Mouse (Mus musculus) intestine, embryonic 15.5 days (tissue): ENCODE data around the gene Inmt. TPM values are rescaled to one million over a fixed set of nuclear protein-coding genes. Genes with fewer than 3 reads are reported as not detected.
A peak's percentile ranks its signal among the peaks of the same experiment; 100 is the strongest.
"Not testable (repeated sequence)": the region's sequence is repeated elsewhere in the genome, so short reads cannot be mapped to it uniquely, and the experiment has no call there.

ENCODE experiments used
- ATAC-seq: fragments of 200-750 bp; cut with Nextera tagmentation; 2 replicates; pipeline ENCODE4 v1.8.0; 2017; ENCODE audit warnings: moderate TSS enrichment, moderate library complexity
- H3K27ac ChIP-seq: fragments of 300-500 bp; sonication (generic); 2 replicates; pipeline ENCODE4 v1.5.1; 2015; ENCODE audit warnings: mild to moderate bottlenecking, inconsistent platforms
- H3K27me3 ChIP-seq: fragments of 300-500 bp; sonication (generic); replicated peaks from 2 replicates; pipeline ENCODE4 v1.6.1; 2015; ENCODE audit warnings: inconsistent platforms
- H3K36me3 ChIP-seq: fragments of 300-500 bp; sonication (generic); 2 replicates; pipeline ENCODE4 v1.6.1; 2015; ENCODE audit warnings: inconsistent platforms
- H3K4me1 ChIP-seq: fragments of 300-500 bp; sonication (generic); replicated peaks from 2 replicates; pipeline ENCODE4 v1.6.1; 2015; ENCODE audit warnings: inconsistent platforms
- H3K4me2 ChIP-seq: fragments of 300-500 bp; sonication (generic); replicated peaks from 2 replicates; pipeline ENCODE4 v1.6.1; 2015; ENCODE audit warnings: mild to moderate bottlenecking, inconsistent platforms
- H3K4me3 ChIP-seq: fragments of 300-500 bp; sonication (generic); replicated peaks from 2 replicates; pipeline ENCODE4 v1.5.1; 2015; ENCODE audit warnings: inconsistent platforms
- H3K9ac ChIP-seq: fragments of 300-500 bp; sonication (generic); 2 replicates; pipeline ENCODE4 v1.6.1; 2015; ENCODE audit warnings: inconsistent platforms
- H3K9me3 ChIP-seq: fragments of 300-500 bp; sonication (generic); 2 replicates; pipeline ENCODE4 v1.6.1; 2016; ENCODE audit warnings: inconsistent platforms
- WGBS: fragments of 180-500 bp; shearing (Covaris S2); methylation state at CpG from one replicate; pipeline ENCODE4 v1.1.7; 2015; 5-methylcytosine and 5-hydroxymethylcytosine counted together
- polyA plus RNA-seq: library from polyadenylated mRNA; unstranded; fragments of >200 nt; fragmentation: Nextera tagmentation; extraction: Ambion mirVana; gene quantifications from 2 replicates; pipeline ENCODE4 v1.2.1, GENCODE M21; 2015

The Inmt gene
- polyA plus RNA-seq, 1 experiment from 2014 or later = 0.21 TPM

GRCm38 (mm10) chr6:55187827-55188226 lies 13.0 kb upstream of the Inmt start:
- not testable (repeated sequence) for H3K36me3 ChIP-seq, H3K27me3 ChIP-seq, H3K4me3 ChIP-seq, H3K9ac ChIP-seq, H3K9me3 ChIP-seq, H3K4me2 ChIP-seq, ATAC-seq, H3K27ac ChIP-seq, H3K4me1 ChIP-seq
- 93% methylated on average over 17 of the region's 17 CpGs for WGBS

GRCm38 (mm10) chr6:55182655-55183430 lies 8.0 kb upstream of the Inmt start:
- H3K9me3 ChIP-seq = no peaks in the 10 kb centered on the region
- WGBS = 78% methylated on average over 1 of the region's 1 CpGs
- H3K4me3 ChIP-seq = no peak overlapping the region
- no peaks in the 10 kb centered on the region for H3K36me3 ChIP-seq
- no peaks in the 10 kb centered on the region for H3K4me1 ChIP-seq
- no peak overlapping the region for H3K4me2 ChIP-seq
- ATAC-seq = no peak
- no peak overlapping the region for H3K9ac ChIP-seq
- no peak overlapping the region for H3K27ac ChIP-seq
- H3K27me3 ChIP-seq = no peaks in the 10 kb centered on the region

- ATAC-seq = no peak
- 77% methylated on average over 7 of the region's 7 CpGs for WGBS
These were observed 4.7 kb upstream of the Inmt start for GRCm38 (mm10) chr6:55179560-55179959.

GRCm38 (mm10) chr6:55177060-55177732 lies 2.4 kb upstream of the Inmt start:
- WGBS = 47% methylated on average over 12 of the region's 12 CpGs
- no peak for ATAC-seq

More at GRCm38 (mm10) chr6:55179560-55179959, 4.7 kb upstream of the Inmt start:
- Histone ChIP-seq H3K4me1 (no peaks in the 10 kb centered on the region), H3K4me3 (no peak overlapping the region), H3K9ac (no peak overlapping the region), H3K4me2 (no peak overlapping the region), H3K27me3 (no peaks in the 10 kb centered on the region), H3K9me3 (no peaks in the 10 kb centered on the region), H3K36me3 (no peaks in the 10 kb centered on the region), H3K27ac (no peak overlapping the region)

GRCm38 (mm10) chr6:55175892-55176291 lies 1.0 kb upstream of the Inmt start:
- peak; percentile 52; the same call in 1 of the 2 replicates for ATAC-seq
- 30% methylated on average over 5 of the region's 5 CpGs for WGBS
- H3K27ac ChIP-seq = no peak overlapping the region
- no peaks in the 10 kb centered on the region for H3K36me3 ChIP-seq
- H3K9ac ChIP-seq = no peak overlapping the region
- no peak overlapping the region for H3K4me2 ChIP-seq
- H3K4me1 ChIP-seq = no peaks in the 10 kb centered on the region
- no peak overlapping the region for H3K4me3 ChIP-seq
- no peaks in the 10 kb centered on the region for H3K9me3 ChIP-seq
- no peaks in the 10 kb centered on the region for H3K27me3 ChIP-seq

More at GRCm38 (mm10) chr6:55177060-55177732, 2.4 kb upstream of the Inmt start:
- H3K4me1 ChIP-seq = no peaks in the 10 kb centered on the region
- no peak overlapping the region for H3K4me3 ChIP-seq
- H3K4me2 ChIP-seq = no peak overlapping the region
- H3K9ac ChIP-seq = no peak overlapping the region
- no peaks in the 10 kb centered on the region for H3K9me3 ChIP-seq
- no peaks in the 10 kb centered on the region for H3K27me3 ChIP-seq
- no peak overlapping the region for H3K27ac ChIP-seq
- no peaks in the 10 kb centered on the region for H3K36me3 ChIP-seq

GRCm38 (mm10) chr6:55175456-55175855 lies 613 bp upstream of the Inmt start:
- no peak overlapping the region for H3K9ac ChIP-seq
- H3K4me1 ChIP-seq = no peaks in the 10 kb centered on the region
- no peaks in the 10 kb centered on the region for H3K9me3 ChIP-seq
- H3K27me3 ChIP-seq = no peaks in the 10 kb centered on the region
- H3K36me3 ChIP-seq = no peaks in the 10 kb centered on the region
- no peak overlapping the region for H3K4me2 ChIP-seq
- H3K4me3 ChIP-seq = no peak overlapping the region
- WGBS = 28% methylated on average over 2 of the region's 2 CpGs
- peak; percentile 64; the same call in 1 of the 2 replicates for ATAC-seq
- no peak overlapping the region for H3K27ac ChIP-seq

- Histone ChIP-seq H3K27me3 (no peaks in the 10 kb centered on the region), H3K27ac (no peak overlapping the region), H3K4me3 (no peak overlapping the region), H3K36me3 (no peaks in the 10 kb centered on the region), H3K9me3 (no peaks in the 10 kb centered on the region), H3K4me1 (no peaks in the 10 kb centered on the region), H3K9ac (no peak overlapping the region), H3K4me2 (no peak overlapping the region)
- ATAC-seq = no peak
- WGBS = 39% methylated on average over 3 of the region's 3 CpGs
These were observed 898 bp downstream of the Inmt start for GRCm38 (mm10) chr6:55173941-55174349.

- ATAC-seq = no peak
These were observed 1.7 kb downstream of the Inmt start for GRCm38 (mm10) chr6:55173171-55173570.

GRCm38 (mm10) chr6:55171638-55172037 lies 3.2 kb downstream of the Inmt start:
- no peaks in the 10 kb centered on the region for H3K27me3 ChIP-seq
- H3K9me3 ChIP-seq = no peaks in the 10 kb centered on the region
- H3K4me1 ChIP-seq = 0 out of 2 replicates have a peak, but pooled peaks cover 2% of the 10 kb centered on the region
- no peaks in the 10 kb centered on the region for H3K36me3 ChIP-seq
- ATAC-seq = no peak
- no peak overlapping the region for H3K4me3 ChIP-seq
- no peak overlapping the region for H3K4me2 ChIP-seq
- no peak overlapping the region for H3K27ac ChIP-seq
- WGBS = 54% methylated on average over 4 of the region's 4 CpGs
- H3K9ac ChIP-seq = no peak overlapping the region

More at GRCm38 (mm10) chr6:55173171-55173570, 1.7 kb downstream of the Inmt start:
- Histone ChIP-seq H3K27ac (no peak overlapping the region), H3K36me3 (no peaks in the 10 kb centered on the region), H3K4me2 (no peak overlapping the region), H3K27me3 (no peaks in the 10 kb centered on the region), H3K9me3 (no peaks in the 10 kb centered on the region), H3K4me3 (no peak overlapping the region), H3K4me1 (no peaks in the 10 kb centered on the region), H3K9ac (no peak overlapping the region)
- 74% methylated on average over 10 of the region's 10 CpGs for WGBS

GRCm38 (mm10) chr6:55169818-55170217 lies 5.0 kb downstream of the Inmt start:
- H3K4me2 ChIP-seq = no peak overlapping the region
- H3K9ac ChIP-seq = no peak overlapping the region
- no peaks in the 10 kb centered on the region for H3K9me3 ChIP-seq
- no peak overlapping the region for H3K4me3 ChIP-seq
- H3K27ac ChIP-seq = no peak overlapping the region
- 0 out of 2 replicates have a peak, but pooled peaks cover 2% of the 10 kb centered on the region for H3K4me1 ChIP-seq
- no peaks in the 10 kb centered on the region for H3K36me3 ChIP-seq
- 76% methylated on average over 5 of the region's 5 CpGs for WGBS
- no peaks in the 10 kb centered on the region for H3K27me3 ChIP-seq
- no peak for ATAC-seq

- H3K4me1 ChIP-seq = 0 out of 2 replicates have a peak, but pooled peaks cover 2% of the 10 kb centered on the region
- H3K36me3 ChIP-seq = no peaks in the 10 kb centered on the region
- WGBS = 45% methylated on average over 7 of the region's 7 CpGs
- H3K4me3 ChIP-seq = no peak overlapping the region
- H3K27me3 ChIP-seq = no peaks in the 10 kb centered on the region
- H3K9me3 ChIP-seq = no peaks in the 10 kb centered on the region
- peak; percentile 67 for ATAC-seq
- H3K27ac ChIP-seq = no peak overlapping the region
- no peak overlapping the region for H3K9ac ChIP-seq
- H3K4me2 ChIP-seq = no peak overlapping the region
These were observed 7.9 kb downstream of the Inmt start for GRCm38 (mm10) chr6:55166777-55167463.

GRCm38 (mm10) chr6:55163046-55163584 lies 11.7 kb downstream of the Inmt start:
- H3K4me3 ChIP-seq = no peak overlapping the region

More at GRCm38 (mm10) chr6:55163046-55163584, 11.7 kb downstream of the Inmt start:
- WGBS = 79% methylated on average over 8 of the region's 8 CpGs
- H3K27me3 ChIP-seq = no peaks in the 10 kb centered on the region
- H3K27ac ChIP-seq = no peak overlapping the region
- no peaks in the 10 kb centered on the region for H3K9me3 ChIP-seq
- no peak for ATAC-seq
- 0 out of 2 replicates have a peak, but pooled peaks cover 2% of the 10 kb centered on the region for H3K4me1 ChIP-seq
- no peak overlapping the region for H3K9ac ChIP-seq
- no peak overlapping the region for H3K4me2 ChIP-seq
- no peaks in the 10 kb centered on the region for H3K36me3 ChIP-seq
